Mouse (Mus musculus): ENCODE data around the gene Mgat3.

DNA sequence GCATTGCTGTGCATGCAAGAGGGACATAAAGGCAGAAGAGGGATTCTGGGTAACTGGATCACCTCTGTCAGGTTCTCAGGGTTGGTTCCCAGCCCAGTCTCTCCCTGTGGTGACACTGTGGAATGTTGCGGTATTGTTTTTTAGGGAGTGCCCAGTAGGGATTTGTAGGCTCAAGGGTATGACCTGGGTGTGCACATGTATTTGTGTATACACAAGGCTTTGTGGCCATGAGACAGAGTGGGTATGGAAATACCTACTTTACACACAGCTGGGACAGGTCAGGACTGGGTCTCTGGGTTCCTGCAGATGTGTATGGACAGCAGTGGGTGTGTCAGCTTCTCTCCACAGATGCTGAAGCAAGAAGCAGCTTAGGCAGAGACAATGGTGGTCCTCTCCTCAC, 4.0 kb upstream of the Mgat3 start:
- TF ChIP-seq CTCF (IDR thresholded peaks at IDR 0.05) (no peak), EP300 (IDR thresholded peaks at IDR 0.05; ENCODE audit: insufficient read depth, low read depth, low read length) (no peak), POLR2A (IDR thresholded peaks at IDR 0.05; ENCODE audit: insufficient read depth, low read depth, low read length) (no peak)
